Mouse (Mus musculus) CH12.LX (cell line): ENCODE results near the gene Cnot3. TPM values are rescaled to one million over a fixed set of nuclear protein-coding genes. Genes with fewer than 3 reads are reported as not detected.

ENCODE experiments used
- DNase-seq: peaks from one replicate; pipeline ENCODE4 v3.0.0-alpha.2; 2013; ENCODE audit errors: extremely low read depth
- H3K27ac ChIP-seq: 2 replicates; pipeline ENCODE4 v1.5.1; 2012; ENCODE audit warnings: low read depth, mild to moderate bottlenecking, control low read depth, moderate library complexity; ENCODE audit not compliant: insufficient read depth
- H3K27me3 ChIP-seq: replicated peaks from 2 replicates; pipeline ENCODE3; 2012; ENCODE audit warnings: inconsistent platforms
- H3K36me3 ChIP-seq, 2 experiments: replicated peaks in 1 of 2; 2 replicates each; pipeline versions ENCODE3 to v1.6.1; 2012; ENCODE audit warnings: inconsistent platforms in 1 of 2, low read length in 1 of 2, mild to moderate bottlenecking in 1 of 2, mixed read lengths in 1 of 2, moderate library complexity in 1 of 2; ENCODE audit not compliant: control insufficient read depth in 1 of 2, insufficient read depth in 1 of 2
- H3K4me1 ChIP-seq, 2 experiments: 2 replicates each; pipeline ENCODE4 v1.6.1; 2012; ENCODE audit warnings: inconsistent platforms in 1 of 2, moderate library complexity in 1 of 2; ENCODE audit not compliant: insufficient read depth in 2 of 2, control insufficient read depth in 1 of 2
- H3K4me2 ChIP-seq: 2 replicates; pipeline ENCODE4 v1.6.1; 2012; ENCODE audit warnings: low read depth, mild to moderate bottlenecking, control low read depth; ENCODE audit not compliant: poor library complexity, insufficient read depth, severe bottlenecking
- H3K4me3 ChIP-seq, 3 experiments: fragments of 150-350 bp in 1 of 3; sonication (generic) in 1 of 3; replicated peaks in 1 of 3; 2 replicates each; pipeline versions ENCODE3 to v1.5.1; 2011 to 2012; ENCODE audit warnings: low read depth in 2 of 3, low read length in 2 of 3, mild to moderate bottlenecking in 2 of 3, moderate library complexity in 2 of 3, control low read depth in 1 of 3, improper control_type of control experiment in 1 of 3, inconsistent platforms in 1 of 3, mixed read lengths in 1 of 3; ENCODE audit not compliant: poor library complexity in 1 of 3
- H3K79me2 ChIP-seq: replicated peaks from 2 replicates; pipeline ENCODE4 v1.6.1; 2012; ENCODE audit warnings: mild to moderate bottlenecking, moderate library complexity; ENCODE audit not compliant: control insufficient read depth, poor library complexity, insufficient read depth, severe bottlenecking; ENCODE audit errors: extremely low read depth
- H3K9ac ChIP-seq: 2 replicates; pipeline ENCODE4 v1.6.1; 2012; ENCODE audit warnings: low read depth, mild to moderate bottlenecking, control low read depth, moderate library complexity; ENCODE audit not compliant: insufficient read depth
- H3K9me3 ChIP-seq: replicated peaks from 2 replicates; pipeline ENCODE3; 2012; ENCODE audit warnings: low read length, inconsistent platforms, mixed read lengths
- BHLHE40 ChIP-seq: IDR thresholded peaks from 2 replicates; pipeline ENCODE4 v1.6.1; 2011; ENCODE audit warnings: mild to moderate bottlenecking, low read depth, low read length, improper control_type of control experiment
- CHD1 ChIP-seq: IDR thresholded peaks from 2 replicates; pipeline ENCODE4 v1.6.1; 2012; ENCODE audit warnings: low read depth, low read length, improper control_type of control experiment, inconsistent platforms
- E2F4 ChIP-seq: IDR thresholded peaks from 2 replicates; pipeline ENCODE4 v1.6.1; 2011; ENCODE audit warnings: low read depth, low read length, improper control_type of control experiment; ENCODE audit not compliant: insufficient replicate concordance
- ELF1 ChIP-seq: IDR thresholded peaks from 2 replicates; pipeline ENCODE4 v1.6.1; 2014; ENCODE audit warnings: low read depth, mild to moderate bottlenecking, inconsistent platforms, low read length, improper control_type of control experiment
- EP300 ChIP-seq: IDR thresholded peaks from 2 replicates; pipeline ENCODE4 v1.6.1; 2011; ENCODE audit warnings: low read length, improper control_type of control experiment
- ETS1 ChIP-seq: conservative IDR thresholded peaks from 2 replicates; pipeline ENCODE4 v1.6.1; 2012; ENCODE audit warnings: low read depth, mild to moderate bottlenecking, inconsistent platforms, low read length, improper control_type of control experiment, moderate library complexity
- GABPA ChIP-seq: IDR thresholded peaks from 2 replicates; pipeline ENCODE4 v1.6.1; 2012; ENCODE audit warnings: low read depth, low read length, improper control_type of control experiment, inconsistent platforms; ENCODE audit not compliant: insufficient replicate concordance
- HCFC1 ChIP-seq: IDR thresholded peaks from 2 replicates; pipeline ENCODE4 v1.6.1; 2012; ENCODE audit warnings: low read depth, mild to moderate bottlenecking, inconsistent platforms, low read length, improper control_type of control experiment
- JUN ChIP-seq: IDR thresholded peaks from 2 replicates; pipeline ENCODE4 v1.6.1; 2011; ENCODE audit warnings: low read depth, mild to moderate bottlenecking, low read length, improper control_type of control experiment, moderate library complexity; ENCODE audit not compliant: insufficient read depth
- JUND ChIP-seq: conservative IDR thresholded peaks from 2 replicates; pipeline ENCODE4 v1.6.1; 2011; ENCODE audit warnings: low read depth, low read length, improper control_type of control experiment
- KAT2A ChIP-seq: IDR thresholded peaks from 2 replicates; pipeline ENCODE4 v1.6.1; 2012; ENCODE audit warnings: low read length, improper control_type of control experiment, inconsistent platforms; ENCODE audit not compliant: insufficient replicate concordance
- MEF2A ChIP-seq: IDR thresholded peaks from 2 replicates; pipeline ENCODE4 v1.6.1; 2014; ENCODE audit warnings: low read depth, mild to moderate bottlenecking, inconsistent platforms, low read length, improper control_type of control experiment, borderline replicate concordance
- MXI1 ChIP-seq: IDR thresholded peaks from 2 replicates; pipeline ENCODE4 v1.6.1; 2011; ENCODE audit warnings: mild to moderate bottlenecking, low read depth, low read length, improper control_type of control experiment
- MYC ChIP-seq: IDR thresholded peaks from 2 replicates; pipeline ENCODE4 v1.6.1; 2011; ENCODE audit warnings: low read depth, mild to moderate bottlenecking, improper control_type of control experiment, low read length
- NELFE ChIP-seq: IDR thresholded peaks from 2 replicates; pipeline ENCODE4 v1.6.1; 2011; ENCODE audit warnings: low read depth, low read length, improper control_type of control experiment
- NRF1 ChIP-seq: IDR thresholded peaks from 2 replicates; pipeline ENCODE4 v1.6.1; 2014; ENCODE audit warnings: low read depth, mild to moderate bottlenecking, inconsistent platforms, low read length, improper control_type of control experiment, moderate library complexity
- POLR2A ChIP-seq: IDR thresholded peaks from 2 replicates; pipeline ENCODE4 v1.6.1; 2011; ENCODE audit warnings: low read depth, mild to moderate bottlenecking, improper control_type of control experiment, low read length
- POLR2AphosphoS2 ChIP-seq: IDR thresholded peaks from 2 replicates; pipeline ENCODE4 v1.6.1; 2011; ENCODE audit warnings: low read depth, low read length, improper control_type of control experiment
- RAD21 ChIP-seq: IDR thresholded peaks from 2 replicates; pipeline ENCODE4 v1.6.1; 2011; ENCODE audit warnings: low read depth, mild to moderate bottlenecking, low read length, improper control_type of control experiment, moderate library complexity
- RCOR1 ChIP-seq: conservative IDR thresholded peaks from 2 replicates; pipeline ENCODE4 v1.6.1; 2012; ENCODE audit warnings: low read depth, mild to moderate bottlenecking, inconsistent platforms, low read length, improper control_type of control experiment
- SIN3A ChIP-seq: IDR thresholded peaks from 2 replicates; pipeline ENCODE4 v1.6.1; 2012; ENCODE audit warnings: low read length, improper control_type of control experiment, inconsistent platforms
- SMC3 ChIP-seq: IDR thresholded peaks from 2 replicates; pipeline ENCODE4 v1.6.1; 2011; ENCODE audit warnings: low read depth, low read length, improper control_type of control experiment
- TBP ChIP-seq: conservative IDR thresholded peaks from 2 replicates; pipeline ENCODE4 v1.6.1; 2011; ENCODE audit warnings: low read depth, low read length, improper control_type of control experiment
- UBTF ChIP-seq: IDR thresholded peaks from 2 replicates; pipeline ENCODE4 v1.6.1; 2012; ENCODE audit warnings: low read depth, mild to moderate bottlenecking, inconsistent platforms, low read length, improper control_type of control experiment, moderate library complexity
- ZKSCAN1 ChIP-seq: IDR thresholded peaks from 2 replicates; pipeline ENCODE4 v1.6.1; 2012; ENCODE audit warnings: low read depth, inconsistent platforms, low read length, improper control_type of control experiment, borderline replicate concordance
- ZMIZ1 ChIP-seq: IDR thresholded peaks from 2 replicates; pipeline ENCODE4 v1.6.1; 2012; ENCODE audit warnings: low read depth, mild to moderate bottlenecking, inconsistent platforms, low read length, improper control_type of control experiment
- ZNF384 ChIP-seq: IDR thresholded peaks from 2 replicates; pipeline ENCODE4 v1.6.1; 2012; ENCODE audit warnings: low read depth, low read length, improper control_type of control experiment, inconsistent platforms
- dilution Hi-C: fragments of 300-500 bp; cut with MboI; formaldehyde crosslinking; loops from 2 replicates; pipeline ENCODE4 v1.14.3; 2020; ENCODE audit warnings: low sequenced_read_pairs; ENCODE audit not compliant: extremely low pct_unique_long_range_greater_than_20kb, extremely low pct_ligation_motif_present
- in situ Hi-C: fragments of 300-500 bp; cut with MboI; formaldehyde crosslinking; loops from 3 replicates; pipeline ENCODE4 v1.14.3; 2019; ENCODE audit warnings: low sequenced_read_pairs, low pct_ligation_motif_present, low pct_unique_long_range_greater_than_20kb, mixed read lengths
- polyA plus RNA-seq: library from polyadenylated mRNA; unstranded; fragments of >175 nt; gene quantifications from 2 replicates; pipeline ENCODE4 v1.2.1, GENCODE M21; 2012; ENCODE audit warnings: low read depth; ENCODE audit not compliant: insufficient read length
- total RNA-seq, 2 experiments: library from RNA; depleted of rRNA; stranded (reverse); fragments of 300-350 nt in 1 of 2; fragments of >200 nt in 1 of 2; gene quantifications; 2 replicates each; pipeline ENCODE4 v1.2.3; 2012 to 2014

Cnot3 gene
- total and polyA plus RNA-seq, 3 experiments: 10.5 to 68.3 (median 21.1) TPM

- no peak for TF ChIP-seq UBTF
- TF ChIP-seq TBP: no peak
- peak; percentile 46; the same call in 1 of the 2 replicates for TF ChIP-seq MXI1
- no peak for TF ChIP-seq MEF2A
- TF ChIP-seq SMC3: no peak
- no peak for TF ChIP-seq GABPA
- TF ChIP-seq ZNF384: no peak
- TF ChIP-seq ETS1: no peak
- no peak for TF ChIP-seq POLR2A
- no peak for TF ChIP-seq E2F4
- no peak for TF ChIP-seq ELF1
- TF ChIP-seq NRF1: no peak
- TF ChIP-seq EP300: no peak
- TF ChIP-seq RAD21: no peak
Observed at GRCm38 (mm10) chr7:3706343-3706934, 61.4 kb downstream of the Cnot3 start (continued).

- Histone ChIP-seq H3K4me1 (peaks cover 3 to 36% of the 10 kb centered on the region in 2 experiments), H3K27ac (peak overlapping the region; percentile 49)
- TF ChIP-seq MEF2A (no peak), KAT2A (no peak)
- TF ChIP-seq, all 38 proteins: peak for 0
Observed at GRCm38 (mm10) chr7:3707027-3707426, 62.0 kb downstream of the Cnot3 start.

GRCm38 (mm10) chr7:3707568-3708413 is 62.7 kb downstream of the Cnot3 start:
- dilution Hi-C loops: no loop called here
- Histone ChIP-seq H3K27ac (no peak overlapping the region), H3K27me3 (no peaks in the 10 kb centered on the region), H3K9ac (no peak overlapping the region), H3K36me3 (peaks cover 31 to 36% of the 10 kb centered on the region in 2 experiments), H3K4me3 (no peak overlapping the region), H3K9me3 (no peaks in the 10 kb centered on the region), H3K4me1 (peaks cover 10 to 43% of the 10 kb centered on the region in 2 experiments), H3K4me2 (no peak overlapping the region), H3K79me2 (peaks cover 30% of the 10 kb centered on the region)
- DNase-seq: peak; percentile 67
- in situ Hi-C loops: no loop called here
- TF ChIP-seq CHD1 (peak; percentile 94), NRF1 (no peak), POLR2AphosphoS2 (peak; percentile 99), RCOR1 (peak; percentile 86), POLR2A (peak; percentile 88), SIN3A (0 out of 2 replicates have a peak, but pooled peaks have one; percentile 64), JUN (no peak), ZMIZ1 (peak; percentile 85; the same call in 1 of the 2 replicates), HCFC1 (0 out of 2 replicates have a peak, but pooled peaks have one; percentile 21), BHLHE40 (0 out of 2 replicates have a peak, but pooled peaks have one; percentile 6), JUND (0 out of 2 replicates have a peak, but pooled peaks have one; percentile 8), MYC (peak; percentile 33; the same call in 1 of the 2 replicates), KAT2A (0 out of 2 replicates have a peak, but pooled peaks have one; percentile 56), ZKSCAN1 (no peak), NELFE (peak; percentile 43; the same call in 1 of the 2 replicates)

More at GRCm38 (mm10) chr7:3707027-3707426, 62.0 kb downstream of the Cnot3 start:
- no peaks in the 10 kb centered on the region for H3K27me3 ChIP-seq
- H3K9ac ChIP-seq: peak overlapping the region; percentile 89; the same call in 1 of the 2 replicates
- H3K79me2 ChIP-seq: peaks cover 30% of the 10 kb centered on the region
- H3K4me3 ChIP-seq: peak overlapping the region in 1 of 3 experiments; percentile 86
- in situ Hi-C loops: no loop called here
- dilution Hi-C loops: no loop called here
- peak; percentile 58 for DNase-seq
- peak overlapping the region; percentile 69 for H3K4me2 ChIP-seq
- no peaks in the 10 kb centered on the region for H3K9me3 ChIP-seq
- peaks cover 31 to 36% of the 10 kb centered on the region in 2 experiments for H3K36me3 ChIP-seq
